Mouse (Mus musculus) heart, postnatal 0 days (tissue): ENCODE measurements around the gene Gpr137. TPM values are rescaled to one million over a fixed set of nuclear protein-coding genes. Genes with fewer than 3 reads are reported as not detected.

Experiments
- ATAC-seq: fragments of 200-750 bp; cut with Nextera tagmentation; 2 replicates; pipeline ENCODE4 v1.8.0; 2017; ENCODE audit warnings: low read depth, moderate number of reproducible peaks, moderate library complexity; ENCODE audit not compliant: insufficient read depth
- DNase-seq: peaks from one replicate; pipeline ENCODE4 v3.0.0-alpha.2; 2016; ENCODE audit warnings: low spot score
- H3K27ac ChIP-seq: fragments of 300-500 bp; sonication (generic); 2 replicates; pipeline ENCODE4 v1.5.1; 2014; ENCODE audit warnings: low read depth, mild to moderate bottlenecking
- H3K27me3 ChIP-seq: fragments of 300-500 bp; sonication (generic); 2 replicates; pipeline ENCODE4 v1.6.1; 2014; ENCODE audit warnings: low read length, mixed read lengths; ENCODE audit not compliant: control insufficient read depth, insufficient read depth
- H3K36me3 ChIP-seq: fragments of 300-500 bp; sonication (generic); replicated peaks from 2 replicates; pipeline ENCODE4 v1.6.1; 2014; ENCODE audit warnings: low read length, mixed read lengths; ENCODE audit not compliant: control insufficient read depth, insufficient read depth
- H3K4me1 ChIP-seq: fragments of 300-500 bp; sonication (generic); 2 replicates; pipeline ENCODE4 v1.6.1; 2014; ENCODE audit warnings: antibody characterized with exemption; ENCODE audit not compliant: control insufficient read depth, insufficient read depth
- H3K4me2 ChIP-seq: fragments of 300-500 bp; sonication (generic); 2 replicates; pipeline ENCODE4 v1.6.1; 2014; ENCODE audit warnings: low read depth, mild to moderate bottlenecking, low read length, moderate library complexity
- H3K4me3 ChIP-seq: fragments of 300-500 bp; sonication (generic); 2 replicates; pipeline ENCODE4 v1.5.1; 2014; ENCODE audit warnings: low read depth, low read length
- H3K9ac ChIP-seq: fragments of 300-500 bp; sonication (generic); replicated peaks from 2 replicates; pipeline ENCODE4 v1.6.1; 2014; ENCODE audit warnings: low read depth, low read length, mixed read lengths
- H3K9me3 ChIP-seq: fragments of 300-500 bp; sonication (generic); replicated peaks from 2 replicates; pipeline ENCODE4 v1.6.1; 2016; ENCODE audit warnings: low read length; ENCODE audit not compliant: control insufficient read depth
- CTCF ChIP-seq: IDR thresholded peaks from 2 replicates; pipeline ENCODE4 v1.5.1; 2016; ENCODE audit warnings: antibody characterized with exemption, control low read depth, low read depth
- EP300 ChIP-seq: IDR thresholded peaks from 2 replicates; pipeline ENCODE4 v1.6.1; 2016; ENCODE audit warnings: antibody characterized with exemption, low read depth
- whole genome bisulfite sequencing: fragments of 180-500 bp; shearing (Covaris S2); extraction: QIAGEN DNeasy Blood & Tissue Kit; methylation state at CpG from one replicate; pipeline ENCODE4 v1.1.7; 2014; 5-methylcytosine and 5-hydroxymethylcytosine counted together
- polyA plus RNA-seq: library from polyadenylated mRNA; unstranded; fragments of >200 nt; fragmentation: Nextera tagmentation; extraction: Ambion mirVana; gene quantifications from 2 replicates; pipeline ENCODE4 v1.2.1, GENCODE M21; 2015
- total RNA-seq: library from RNA; depleted of rRNA; stranded (reverse); fragments of >200 nt; gene quantifications from 2 replicates; pipeline ENCODE4 v1.2.3, GENCODE M21; 2014; ENCODE audit warnings: low replicate concordance

Gene Gpr137
- total and polyA plus RNA-seq, 2 experiments from 2014 or later = 16.8 to 46.1 TPM

DNA sequence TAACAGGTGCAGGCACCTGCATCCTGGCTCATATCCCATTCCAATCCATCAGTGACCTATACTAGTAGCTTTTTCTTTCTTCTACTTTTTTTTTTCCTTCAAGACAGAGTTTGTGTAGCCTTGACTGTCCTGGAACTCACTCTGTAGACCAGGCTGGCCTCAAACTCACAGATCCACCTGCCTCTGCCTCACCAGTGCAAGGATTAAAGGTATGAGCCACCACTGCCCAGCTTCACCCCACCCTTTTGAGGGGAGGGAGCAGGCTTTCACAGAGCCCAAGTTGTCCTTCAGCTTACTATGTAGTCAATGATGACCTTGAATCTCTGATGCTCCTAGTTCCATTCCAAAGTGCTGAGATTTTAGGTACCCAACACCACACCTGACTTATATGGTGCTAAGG lies 22.8 kb downstream of the Gpr137 start:
- peak overlapping the region; percentile 96 for H3K27ac ChIP-seq
- H3K9ac ChIP-seq = no peak overlapping the region
- ATAC-seq = no peak
- H3K4me1 ChIP-seq = peaks cover 14% of the 10 kb centered on the region
- H3K4me3 ChIP-seq = no peak overlapping the region
- no peak for DNase-seq
- H3K27me3 ChIP-seq = no peaks in the 10 kb centered on the region
- no peak for TF ChIP-seq EP300
- no peak for TF ChIP-seq CTCF
- 0 out of 2 replicates have a peak, but pooled peaks cover 8% of the 10 kb centered on the region for H3K36me3 ChIP-seq
- peak overlapping the region; percentile 90; the same call in 1 of the 2 replicates for H3K4me2 ChIP-seq
- H3K9me3 ChIP-seq = no peaks in the 10 kb centered on the region

DNA sequence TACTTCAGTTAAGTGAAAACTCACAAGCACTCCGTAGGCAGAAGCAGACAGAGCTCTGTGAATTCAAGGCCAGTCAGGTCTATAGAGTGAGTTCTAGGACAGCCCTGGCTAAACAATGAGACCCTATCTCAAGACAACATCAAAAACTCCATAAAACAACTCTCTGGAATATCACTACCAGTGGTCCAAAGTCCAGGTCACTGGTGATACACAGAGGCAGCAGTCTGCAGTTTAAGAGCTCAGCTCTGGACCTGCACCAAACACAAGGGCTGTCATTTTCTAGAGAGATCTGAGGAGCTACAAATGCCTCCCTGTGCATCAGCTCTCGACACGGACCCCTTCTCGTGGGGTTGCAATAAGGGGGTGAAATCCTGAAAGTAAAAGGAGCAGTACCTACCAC lies 24.0 kb downstream of the Gpr137 start:
- TF ChIP-seq CTCF (no peak), EP300 (no peak)
- DNase-seq = no peak
- Histone ChIP-seq H3K4me1 (peaks cover 14% of the 10 kb centered on the region), H3K4me3 (no peak overlapping the region), H3K4me2 (no peak overlapping the region), H3K27me3 (no peaks in the 10 kb centered on the region), H3K9ac (no peak overlapping the region), H3K9me3 (no peaks in the 10 kb centered on the region), H3K36me3 (peaks cover 14% of the 10 kb centered on the region), H3K27ac (no peak overlapping the region)
- ATAC-seq = no peak
- 95% methylated on average over 4 of the region's 4 CpGs for WGBS

GRCm38 (mm10) chr19:6916496-6916895 lies 25.8 kb downstream of the Gpr137 start:
- Histone ChIP-seq H3K27me3 (no peaks in the 10 kb centered on the region), H3K9me3 (no peaks in the 10 kb centered on the region), H3K4me2 (no peak overlapping the region), H3K27ac (no peak overlapping the region), H3K9ac (no peak overlapping the region), H3K4me3 (no peak overlapping the region), H3K36me3 (peaks cover 32% of the 10 kb centered on the region), H3K4me1 (peaks cover 9% of the 10 kb centered on the region)
- no peak for ATAC-seq
- no peak for DNase-seq
- no peak for TF ChIP-seq EP300
- TF ChIP-seq CTCF = no peak
- WGBS = 73% methylated on average over 4 of the region's 4 CpGs

DNA sequence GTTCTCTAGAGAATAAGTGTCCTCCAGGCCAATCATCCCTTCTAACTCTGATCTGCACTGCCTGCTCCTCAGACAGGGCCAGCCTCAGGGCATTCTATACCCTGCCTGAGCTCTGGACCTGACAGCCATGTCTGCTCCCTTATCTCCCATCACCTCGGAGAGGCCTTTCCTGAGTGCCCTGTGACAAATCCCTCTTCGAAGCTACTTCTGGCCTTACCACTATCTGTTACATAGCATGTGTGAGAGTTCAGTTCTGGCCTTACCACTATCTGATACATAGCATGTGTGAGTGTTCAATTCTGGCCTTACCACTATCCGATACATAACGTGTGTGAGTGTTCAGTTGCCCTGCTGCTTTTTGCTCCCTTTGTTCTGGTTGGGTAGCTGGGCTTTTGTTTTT lies 27.0 kb downstream of the Gpr137 start:
- H3K9ac ChIP-seq = no peak overlapping the region
- peaks cover 6% of the 10 kb centered on the region for H3K4me1 ChIP-seq
- TF ChIP-seq CTCF = no peak
- no peak for TF ChIP-seq EP300
- WGBS = 41% methylated on average over 4 of the region's 4 CpGs
- no peak for DNase-seq
- H3K36me3 ChIP-seq = peaks cover 38% of the 10 kb centered on the region
- H3K9me3 ChIP-seq = no peaks in the 10 kb centered on the region
- no peak for ATAC-seq
- H3K4me2 ChIP-seq = no peak overlapping the region
- H3K27me3 ChIP-seq = no peaks in the 10 kb centered on the region
- no peak overlapping the region for H3K27ac ChIP-seq
- H3K4me3 ChIP-seq = no peak overlapping the region

DNA sequence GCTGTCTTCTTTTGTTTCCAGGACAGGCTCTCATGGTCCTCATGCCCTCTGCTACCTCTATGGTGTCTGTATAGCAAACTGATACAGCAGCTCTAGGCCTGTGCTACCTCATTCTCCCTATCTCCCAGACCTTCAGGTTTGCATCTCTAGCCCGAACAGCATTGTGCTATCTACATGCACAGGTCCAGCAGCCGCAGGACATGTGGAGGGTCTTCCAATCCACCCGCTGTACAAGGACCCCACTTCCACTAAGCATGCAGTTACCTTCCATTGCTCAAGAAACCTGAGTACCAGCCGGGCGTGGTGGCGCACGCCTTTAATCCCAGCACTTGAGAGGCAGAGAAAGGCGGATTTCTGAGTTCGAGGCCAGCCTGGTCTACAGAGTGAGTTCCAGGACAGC lies 27.7 kb downstream of the Gpr137 start:
- H3K36me3 ChIP-seq = peaks cover 38% of the 10 kb centered on the region
- DNase-seq = no peak
- H3K9me3 ChIP-seq = no peaks in the 10 kb centered on the region

GRCm38 (mm10) chr19:6913991-6914390 lies 28.3 kb downstream of the Gpr137 start:
- no peak for ATAC-seq

More for the DNA sequence above, 27.7 kb downstream of the Gpr137 start:
- no peaks in the 10 kb centered on the region for H3K4me1 ChIP-seq
- H3K27ac ChIP-seq = no peak overlapping the region
- no peak overlapping the region for H3K4me3 ChIP-seq
- H3K9ac ChIP-seq = no peak overlapping the region
- 93% methylated on average over 9 of the region's 9 CpGs for WGBS
- H3K4me2 ChIP-seq = no peak overlapping the region
- no peaks in the 10 kb centered on the region for H3K27me3 ChIP-seq
- no peak for ATAC-seq
- no peak for TF ChIP-seq CTCF

More at GRCm38 (mm10) chr19:6913991-6914390, 28.3 kb downstream of the Gpr137 start:
- Histone ChIP-seq H3K27ac (no peak overlapping the region), H3K4me3 (no peak overlapping the region), H3K9ac (no peak overlapping the region), H3K4me2 (no peak overlapping the region), H3K36me3 (peaks cover 38% of the 10 kb centered on the region), H3K27me3 (no peaks in the 10 kb centered on the region), H3K4me1 (no peaks in the 10 kb centered on the region), H3K9me3 (no peaks in the 10 kb centered on the region)
- TF ChIP-seq EP300 (no peak), CTCF (no peak)
- WGBS = 75% methylated on average over 11 of the region's 11 CpGs
- no peak for DNase-seq
